Mouse (Mus musculus) ES-E14 (cell line): ENCODE measurements around the gene Cavin4.

Source experiments
- CHD2 ChIP-seq: IDR thresholded peaks from 2 replicates; pipeline ENCODE4 v1.6.1; 2014; ENCODE audit warnings: mild to moderate bottlenecking, low read depth, low read length, inconsistent platforms
- HCFC1 ChIP-seq: IDR thresholded peaks from 2 replicates; pipeline ENCODE4 v1.6.1; 2012; ENCODE audit warnings: low read length, inconsistent platforms, borderline replicate concordance; ENCODE audit not compliant: insufficient read depth
- MAFK ChIP-seq: IDR thresholded peaks from 2 replicates; pipeline ENCODE4 v1.6.1; 2014; ENCODE audit warnings: mild to moderate bottlenecking, low read depth, low read length, inconsistent platforms; ENCODE audit not compliant: insufficient read depth
- ZC3H11A ChIP-seq: IDR thresholded peaks from 2 replicates; pipeline ENCODE4 v1.6.1; 2012; ENCODE audit warnings: low read depth, mild to moderate bottlenecking, inconsistent platforms, low read length, borderline replicate concordance
- ZNF384 ChIP-seq: IDR thresholded peaks from 2 replicates; pipeline ENCODE4 v1.6.1; 2012; ENCODE audit warnings: low read depth, low read length, inconsistent platforms

GRCm38 (mm10) chr4:48683126-48683525 lies 19.8 kb downstream of the Cavin4 start:
- TF ChIP-seq CHD2 (no peak), MAFK (no peak), ZNF384 (no peak), ZC3H11A (no peak), HCFC1 (no peak)
